Mouse (Mus musculus): ENCODE results near the gene Agmo.

Gene Agmo

DNA sequence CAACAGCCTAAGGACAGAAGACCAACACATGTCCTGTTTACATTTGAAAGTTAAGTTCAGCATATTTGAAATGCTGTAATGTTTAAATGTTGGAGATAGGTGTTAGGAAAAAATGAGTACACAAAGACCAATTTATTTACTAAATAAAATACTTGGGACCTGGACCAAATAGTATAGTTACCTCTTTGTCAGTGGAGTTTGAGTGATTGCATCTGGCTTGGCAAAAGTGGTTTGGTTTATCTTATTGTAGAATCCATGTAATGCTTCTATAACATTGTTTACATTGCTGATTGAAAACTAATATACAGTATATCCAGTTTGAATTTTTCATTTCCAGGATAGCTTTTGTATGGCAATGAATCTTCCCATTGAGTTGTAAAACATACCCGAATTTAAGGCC is 193.0 kb downstream of the Agmo start:
- DNase-seq (ENCODE audit: low read depth, low spot score): no peak

DNA sequence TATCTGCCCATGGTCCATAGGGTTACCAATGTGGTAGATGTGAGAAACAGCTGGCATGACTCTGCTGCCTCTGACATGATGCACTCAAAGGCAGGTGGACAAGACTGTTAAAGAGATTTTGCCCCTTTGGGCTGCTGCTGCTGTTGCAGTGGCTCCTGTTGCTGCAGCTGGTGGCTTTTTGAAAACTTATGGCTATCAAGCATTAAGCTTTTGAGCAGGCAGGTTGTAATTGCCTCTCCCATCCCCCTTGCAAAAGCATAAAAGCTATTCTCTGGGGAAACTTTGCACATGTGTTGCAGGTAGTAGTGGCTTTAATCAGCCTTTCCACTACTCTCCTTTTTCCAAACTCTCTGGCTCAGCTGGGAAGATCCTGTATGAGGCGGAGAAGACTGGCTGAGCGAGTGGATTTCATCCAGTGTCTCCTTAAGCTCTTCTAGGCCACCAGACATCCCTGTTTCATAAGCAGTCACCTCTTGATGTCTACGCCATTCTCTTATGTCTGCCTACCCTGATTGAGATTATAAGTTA is 201.1 kb downstream of the Agmo start:
- DNase-seq (ENCODE audit: low read depth, low spot score): no peak

DNA sequence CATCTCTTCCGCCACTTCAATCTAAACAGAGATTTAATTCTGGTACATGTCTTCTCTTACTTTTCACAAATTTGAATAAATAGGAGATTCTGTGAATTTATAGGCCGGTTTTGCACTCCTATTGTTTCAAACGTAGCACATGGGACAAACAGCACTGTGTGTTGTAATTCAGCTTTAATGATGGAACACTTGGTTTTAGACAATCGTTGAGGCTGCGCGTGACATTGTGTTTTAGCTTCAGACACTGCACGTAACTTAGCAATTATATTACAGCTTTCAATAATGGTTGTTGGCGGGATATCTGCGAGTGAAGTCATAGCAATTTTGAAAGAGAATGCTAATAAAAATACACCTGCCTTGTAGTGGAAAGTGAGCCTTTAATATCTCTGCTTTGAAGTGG is 203.8 kb downstream of the Agmo start:
- no peak for DNase-seq (ENCODE audit: low read depth, low spot score)

- DNase-seq (ENCODE audit: low read depth, low spot score): no peak
Observed at GRCm38 (mm10) chr12:37449597-37449996, 208.2 kb downstream of the Agmo start.

- DNase-seq (ENCODE audit: low read depth, low spot score): peak; percentile 34
Observed at GRCm38 (mm10) chr12:37450366-37451156, 209.1 kb downstream of the Agmo start.

- no peak for DNase-seq (ENCODE audit: low read depth, low spot score)
Observed at GRCm38 (mm10) chr12:37471631-37472030, 230.2 kb downstream of the Agmo start.

- DNase-seq (ENCODE audit: low read depth, low spot score): no peak
Observed at GRCm38 (mm10) chr12:37476849-37477248, 235.4 kb downstream of the Agmo start.

- no peak for DNase-seq (ENCODE audit: low read depth, low spot score)
Observed at GRCm38 (mm10) chr12:37487991-37488390, 246.6 kb downstream of the Agmo start.

GRCm38 (mm10) chr12:37498871-37499270 is 257.4 kb downstream of the Agmo start:
- no peak for DNase-seq (ENCODE audit: low read depth, low spot score)

DNA sequence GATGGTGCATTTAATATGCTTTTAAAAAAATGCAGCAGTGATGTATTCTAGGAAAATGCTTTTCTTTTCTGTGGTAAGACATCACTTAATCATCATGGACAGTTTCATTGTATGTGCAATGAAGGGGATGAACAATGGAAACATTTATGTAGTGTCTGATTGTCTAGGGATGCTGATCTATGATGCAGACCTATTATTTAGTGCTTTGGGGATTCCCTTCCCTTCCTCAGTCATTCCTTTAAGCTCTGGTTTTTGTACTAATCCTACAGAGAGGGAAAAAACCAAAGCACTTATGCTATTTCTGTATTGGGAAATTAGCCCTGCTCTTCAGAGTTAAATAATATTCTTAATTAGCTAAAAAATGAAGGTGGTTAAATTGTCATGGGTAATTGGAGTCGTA is 266.0 kb downstream of the Agmo start:
- DNase-seq (ENCODE audit: low read depth, low spot score): no peak

DNA sequence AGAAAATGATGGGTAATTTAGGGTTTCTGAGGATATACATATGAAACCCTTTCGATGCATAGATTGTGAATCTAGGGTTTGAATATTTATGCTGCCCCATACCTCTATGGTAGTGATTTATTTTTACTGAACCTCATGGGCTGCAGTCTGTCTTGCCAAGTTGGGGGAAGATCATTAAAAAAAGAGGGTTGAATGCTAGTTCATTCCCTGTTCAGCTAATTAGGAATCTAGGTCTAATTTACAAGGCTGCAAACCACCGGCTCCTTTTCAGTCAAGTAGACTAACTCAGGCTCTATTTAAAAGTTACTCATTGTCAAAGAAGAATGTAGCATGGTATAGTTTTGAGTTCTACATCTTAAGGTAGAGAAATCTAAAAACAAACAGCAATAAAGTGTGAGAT is 266.4 kb downstream of the Agmo start:
- no peak for DNase-seq (ENCODE audit: low read depth, low spot score)

DNA sequence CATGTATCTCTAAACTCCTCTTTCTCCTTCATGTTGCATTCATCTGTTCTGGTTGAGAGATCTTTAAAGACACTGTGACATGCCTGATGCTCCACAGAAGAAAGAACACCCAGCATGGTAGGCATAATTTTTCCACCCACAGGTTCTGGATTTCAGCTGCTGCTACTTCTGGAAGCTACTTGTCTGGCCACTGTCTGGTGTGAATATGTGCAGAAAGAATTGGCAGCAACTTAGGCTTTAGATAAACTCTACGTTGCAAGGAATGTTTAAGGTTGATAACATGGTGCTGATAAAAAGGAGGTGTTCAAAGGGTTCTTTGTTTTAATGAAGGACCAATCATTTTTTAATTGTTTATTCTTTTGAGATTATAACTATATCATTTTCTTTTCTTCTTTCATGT is 280.3 kb downstream of the Agmo start:
- no peak for DNase-seq (ENCODE audit: low read depth, low spot score)

GRCm38 (mm10) chr12:37524662-37525061 is 283.2 kb downstream of the Agmo start:
- DNase-seq (ENCODE audit: low read depth, low spot score): no peak

DNA sequence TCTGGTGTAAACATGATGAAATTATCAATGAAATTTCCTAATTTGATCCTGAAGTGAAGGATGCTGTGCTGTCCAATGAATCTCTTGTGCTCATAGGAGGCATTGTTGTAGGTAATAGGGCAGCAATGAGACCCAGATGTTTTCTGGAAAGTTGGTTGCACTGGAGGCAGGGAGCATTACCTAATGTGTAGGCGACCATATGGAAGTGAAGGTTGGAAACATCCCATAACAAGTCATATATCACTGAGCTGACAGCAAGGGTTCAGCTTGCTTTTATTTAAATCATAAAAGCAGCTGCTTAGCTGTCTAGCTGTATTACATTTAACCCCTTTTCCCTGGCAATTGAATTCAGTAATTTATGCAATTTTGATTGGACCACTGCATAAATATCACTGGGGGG is 299.6 kb downstream of the Agmo start:
- DNase-seq (ENCODE audit: low read depth, low spot score): no peak

- no peak for DNase-seq (ENCODE audit: low read depth, low spot score)
Observed at GRCm38 (mm10) chr12:37558284-37558683, 316.8 kb downstream of the Agmo start.

- no peak for DNase-seq (ENCODE audit: low read depth, low spot score)
Observed at GRCm38 (mm10) chr12:37565882-37566596, 324.6 kb downstream of the Agmo start.

DNA sequence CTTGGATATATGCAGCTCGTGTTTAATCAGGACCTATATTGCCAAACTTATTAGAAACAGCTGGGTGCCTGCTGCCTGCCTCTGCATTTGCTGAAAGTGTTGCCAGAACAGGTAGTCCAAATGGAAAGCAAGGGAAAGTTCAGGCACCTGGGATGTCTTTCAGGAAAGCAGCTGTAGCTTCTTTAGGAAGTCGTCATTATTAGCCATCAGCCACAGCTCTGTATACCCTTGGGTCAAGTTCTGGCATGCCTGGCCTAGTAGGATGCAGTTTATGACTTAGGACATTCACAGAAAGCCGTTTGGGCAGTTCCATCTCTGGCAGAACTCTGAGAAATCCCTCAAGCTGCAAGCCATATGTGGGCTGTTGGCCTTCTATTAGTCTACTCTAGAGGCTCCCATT is 330.5 kb downstream of the Agmo start:
- no peak for DNase-seq (ENCODE audit: low read depth, low spot score)

DNA sequence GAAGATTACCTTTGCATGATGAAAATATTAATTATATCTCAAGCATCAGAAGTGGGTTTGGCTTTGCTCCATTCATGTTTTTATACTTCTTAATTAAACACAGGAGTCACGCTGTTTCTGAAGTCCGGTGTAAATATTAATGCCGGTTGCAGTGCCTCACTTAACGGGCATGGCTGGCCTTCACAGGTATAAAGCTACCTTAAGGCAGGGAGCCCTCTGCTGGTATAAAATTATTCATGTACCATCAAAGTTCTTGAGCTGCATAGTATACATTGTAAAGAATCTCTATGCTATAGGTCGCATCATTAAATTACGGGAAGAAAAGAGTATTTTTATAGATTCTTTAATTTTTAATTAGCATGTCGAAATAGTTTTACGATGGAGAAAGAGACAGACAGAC is 341.3 kb downstream of the Agmo start:
- DNase-seq (ENCODE audit: low read depth, low spot score): no peak

DNA sequence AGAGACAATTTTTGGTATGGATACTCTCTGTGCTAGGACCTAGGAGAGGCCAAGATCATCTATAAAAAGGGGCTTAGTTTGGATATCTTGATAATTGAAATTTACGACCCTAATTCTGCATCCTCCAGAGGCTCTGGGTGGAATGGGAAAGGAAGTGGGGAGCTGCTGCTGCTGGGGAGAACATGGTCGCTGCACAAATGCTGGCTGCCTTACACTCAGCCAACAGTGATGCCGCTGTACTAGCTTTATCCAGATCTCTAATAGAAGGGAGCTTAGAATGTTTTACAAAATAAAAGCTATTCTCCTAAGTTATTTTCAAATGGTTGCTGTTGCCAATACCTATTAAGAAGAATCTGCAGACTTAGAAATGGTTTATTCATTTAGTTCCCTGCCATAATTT is 351.4 kb downstream of the Agmo start:
- DNase-seq (ENCODE audit: low read depth, low spot score): no peak

DNA sequence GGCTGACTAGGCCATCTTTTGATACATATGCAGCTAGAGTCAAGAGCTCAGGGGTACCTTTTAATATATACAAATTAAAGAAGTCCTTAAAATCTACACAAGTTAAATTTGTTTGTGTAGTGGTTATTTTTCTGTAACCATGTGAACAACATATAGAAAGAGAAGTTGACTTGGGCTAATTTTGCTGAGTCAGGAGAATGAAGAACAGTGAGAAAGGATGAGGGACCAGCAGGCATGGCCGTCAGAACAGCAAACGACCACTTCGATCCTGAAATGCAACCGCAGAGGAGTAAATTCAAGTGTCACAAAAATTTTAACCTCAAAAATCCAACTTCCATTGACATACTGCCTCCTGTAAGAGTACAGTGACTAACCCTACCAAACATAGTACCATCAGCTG is 371.4 kb downstream of the Agmo start:
- DNase-seq (ENCODE audit: low read depth, low spot score): no peak

- no peak for DNase-seq (ENCODE audit: low read depth, low spot score)
Observed at GRCm38 (mm10) chr12:37614769-37615168, 373.3 kb downstream of the Agmo start.

- no peak for DNase-seq (ENCODE audit: low read depth, low spot score)
Observed at GRCm38 (mm10) chr12:37624078-37624477, 382.6 kb downstream of the Agmo start.

Data from retina, postnatal 7 days (tissue).